Mouse (Mus musculus) gastrocnemius, postnatal 14 days (tissue): Measurements from ENCODE around the gene Rabggtb. TPM values are rescaled to one million over a fixed set of nuclear protein-coding genes. Genes with fewer than 3 reads are reported as not detected.

ENCODE experiments used
- DNase-seq: peaks from one replicate; pipeline ENCODE4 v3.0.0; 2021; ENCODE audit warnings: mixed read lengths
- intact Hi-C: fragments of 180-260 bp; cut with DNase I; formaldehyde crosslinking; loops from one replicate; pipeline ENCODE4 v1.15.1; 2025; ENCODE audit warnings: low total_unique reads
- total RNA-seq, 2 experiments: library from RNA; stranded (reverse); gene quantifications; 2 replicates each; pipeline ENCODE4 v1.2.3; 2021

The Rabggtb gene
- total RNA-seq, 2 experiments from 2014 or later = 65.8 to 72.5 TPM

GRCm38 (mm10) chr3:153929526-153929925 is 16.7 kb upstream of the Rabggtb start:
- intact Hi-C loops = no loop called here
- DNase-seq = no peak

- intact Hi-C loops = no loop called here
- no peak for DNase-seq
These were observed 13.5 kb upstream of the Rabggtb start for GRCm38 (mm10) chr3:153926333-153926732.

GRCm38 (mm10) chr3:153921147-153921910 is 8.5 kb upstream of the Rabggtb start:
- no peak for DNase-seq

GRCm38 (mm10) chr3:153917200-153917599 is 4.4 kb upstream of the Rabggtb start:
- intact Hi-C loops = no loop called here
- no peak for DNase-seq

More at GRCm38 (mm10) chr3:153921147-153921910, 8.5 kb upstream of the Rabggtb start:
- intact Hi-C loops = no loop called here

- intact Hi-C loops = no loop called here
- no peak for DNase-seq
These were observed 868 bp upstream of the Rabggtb start for GRCm38 (mm10) chr3:153913510-153914243.

- intact Hi-C loops = no loop called here
These were observed 848 bp downstream of the Rabggtb start for GRCm38 (mm10) chr3:153911882-153912440.

GRCm38 (mm10) chr3:153911197-153911881 is 1.5 kb downstream of the Rabggtb start:
- intact Hi-C loops = no loop called here
- no peak for DNase-seq

More at GRCm38 (mm10) chr3:153911882-153912440, 848 bp downstream of the Rabggtb start:
- DNase-seq = no peak

GRCm38 (mm10) chr3:153910489-153910888 is 2.3 kb downstream of the Rabggtb start:
- intact Hi-C loops = no loop called here
- no peak for DNase-seq

GRCm38 (mm10) chr3:153908919-153909318 is 3.9 kb downstream of the Rabggtb start:
- intact Hi-C loops = no loop called here
- no peak for DNase-seq

- DNase-seq = no peak
- intact Hi-C loops = no loop called here
These were observed 6.5 kb downstream of the Rabggtb start, which contains the start of gene Msh4 for GRCm38 (mm10) chr3:153906136-153906871. Gene Msh4, minus strand, starts transcription at chr3:153906138.

- intact Hi-C loops = no loop called here
These were observed 7.3 kb downstream of the Rabggtb start for GRCm38 (mm10) chr3:153905251-153906135.

GRCm38 (mm10) chr3:153904586-153904985 is 8.2 kb downstream of the Rabggtb start:
- peak; percentile 42 for DNase-seq
- intact Hi-C loops = no loop called here

More at GRCm38 (mm10) chr3:153905251-153906135, 7.3 kb downstream of the Rabggtb start:
- no peak for DNase-seq

GRCm38 (mm10) chr3:153902595-153902994 is 10.2 kb downstream of the Rabggtb start:
- DNase-seq = no peak
- intact Hi-C loops = no loop called here

GRCm38 (mm10) chr3:153901904-153902303 is 10.9 kb downstream of the Rabggtb start:
- no peak for DNase-seq
- intact Hi-C loops = no loop called here

GRCm38 (mm10) chr3:153897216-153897615 is 15.6 kb downstream of the Rabggtb start:
- intact Hi-C loops = no loop called here
- no peak for DNase-seq

- DNase-seq = no peak
- intact Hi-C loops = no loop called here
These were observed 17.4 kb downstream of the Rabggtb start for GRCm38 (mm10) chr3:153895454-153895853.

- intact Hi-C loops = no loop called here
- no peak for DNase-seq
These were observed 23.5 kb downstream of the Rabggtb start for GRCm38 (mm10) chr3:153889188-153889781.

- DNase-seq = no peak
- intact Hi-C loops = no loop called here
These were observed 24.7 kb downstream of the Rabggtb start for GRCm38 (mm10) chr3:153888141-153888540.
